Mouse (Mus musculus): ENCODE results near the gene Zfand3.

The Zfand3 gene

DNA sequence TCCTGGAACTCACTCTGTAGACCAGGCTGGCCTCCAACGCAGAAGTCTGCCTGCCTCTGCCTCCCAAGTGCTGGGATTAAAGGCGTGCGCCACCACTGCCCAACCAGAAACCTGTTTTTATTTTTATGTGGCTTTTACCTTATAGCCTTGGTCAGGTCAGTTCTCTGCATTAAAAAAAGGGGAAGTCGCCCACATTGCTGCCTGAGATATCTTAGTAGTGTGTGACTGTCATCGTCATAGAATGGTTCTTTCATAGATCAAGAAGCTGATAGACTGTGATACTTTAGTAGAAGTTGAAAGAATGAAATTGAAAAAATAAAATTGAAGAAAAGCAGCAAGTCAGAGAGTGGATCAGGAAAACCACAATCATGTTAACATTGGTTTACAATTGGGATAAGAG is 98.5 kb downstream of the Zfand3 start:
- DNase-seq (ENCODE audit: extremely low spot score) = no peak

DNA sequence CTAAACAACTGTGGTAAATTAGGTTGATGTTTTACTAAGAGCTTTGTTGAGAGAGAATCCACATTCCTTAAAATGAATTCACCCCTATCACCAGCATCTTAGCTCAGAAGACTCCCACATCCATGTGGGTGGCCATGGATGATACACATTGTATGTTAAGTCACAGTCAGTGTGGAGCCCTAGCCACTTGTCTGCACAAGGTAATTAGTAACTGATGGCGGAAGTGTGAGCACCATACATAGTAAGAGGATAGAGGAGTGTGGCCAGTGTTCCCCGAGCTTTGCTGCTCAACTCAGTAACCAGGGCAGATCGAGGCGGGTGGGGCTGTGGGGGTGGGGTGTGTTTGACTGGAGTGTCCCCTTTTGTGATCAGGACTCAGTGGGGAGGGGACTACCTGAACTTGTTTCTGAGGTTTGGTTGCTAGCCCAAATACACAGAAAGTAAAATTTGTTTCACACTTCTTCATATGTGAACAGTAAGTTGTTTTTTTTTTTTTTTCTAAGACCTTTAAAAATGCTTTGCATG is 99.2 kb downstream of the Zfand3 start:
- DNase-seq (ENCODE audit: extremely low spot score) = no peak

DNA sequence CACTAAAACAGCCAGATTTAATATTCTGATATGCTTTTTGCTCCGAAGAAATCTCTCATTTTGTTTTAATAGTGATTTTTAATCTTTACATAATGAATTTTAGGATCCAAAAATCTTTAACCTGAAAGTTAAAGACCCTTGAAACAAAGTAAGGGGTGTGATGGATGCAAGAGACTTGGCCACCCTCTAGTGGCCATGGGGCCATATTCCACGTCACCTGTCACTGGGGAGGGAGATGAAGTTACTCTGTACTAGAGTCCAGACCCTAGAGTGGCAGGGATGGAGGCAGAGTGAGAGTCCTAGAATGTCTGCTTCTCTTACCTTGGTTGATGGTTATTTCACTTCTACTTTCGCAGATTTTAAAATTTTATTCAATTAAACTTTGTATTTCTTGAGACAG is 100.8 kb downstream of the Zfand3 start:
- no peak for DNase-seq (ENCODE audit: extremely low spot score)

DNA sequence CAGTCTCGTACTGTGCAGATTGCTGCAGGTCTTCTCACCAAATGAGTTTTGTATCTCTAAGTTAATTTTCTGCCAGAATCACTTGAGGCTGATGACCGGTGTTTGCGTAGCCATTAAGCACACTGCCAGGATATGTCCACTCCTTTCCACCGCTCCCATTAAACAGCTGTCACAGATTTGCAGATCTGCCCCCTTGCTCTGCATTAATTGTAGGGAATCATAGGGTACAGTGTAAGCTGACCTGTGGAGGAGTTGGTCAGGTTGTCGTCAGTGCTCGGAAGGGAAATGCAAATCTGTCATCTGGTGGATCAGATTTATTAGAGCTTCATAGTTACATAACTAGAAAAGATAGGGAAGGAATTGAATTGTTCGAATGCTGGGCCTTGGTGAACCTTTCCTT is 106.1 kb downstream of the Zfand3 start:
- DNase-seq (ENCODE audit: extremely low spot score) = no peak

DNA sequence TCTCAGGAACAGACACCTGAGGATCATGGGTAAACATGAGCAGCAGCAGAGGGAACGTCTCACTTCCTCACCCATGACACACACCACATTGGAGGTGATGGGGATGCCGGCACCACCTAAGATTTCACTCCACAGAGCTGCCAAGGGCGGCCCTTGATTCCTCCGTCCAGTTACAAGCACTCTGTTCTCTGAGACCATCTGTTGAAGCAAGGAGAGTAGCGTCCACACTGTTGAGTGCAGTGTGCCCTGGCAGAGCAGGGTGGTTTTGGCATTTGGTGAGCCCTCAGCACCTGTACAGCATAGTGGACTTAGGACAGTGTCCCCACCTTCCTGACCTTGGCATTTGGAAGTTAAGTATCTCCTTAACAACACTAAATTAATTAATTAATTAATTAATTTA is 107.0 kb downstream of the Zfand3 start:
- DNase-seq (ENCODE audit: extremely low spot score) = no peak

DNA sequence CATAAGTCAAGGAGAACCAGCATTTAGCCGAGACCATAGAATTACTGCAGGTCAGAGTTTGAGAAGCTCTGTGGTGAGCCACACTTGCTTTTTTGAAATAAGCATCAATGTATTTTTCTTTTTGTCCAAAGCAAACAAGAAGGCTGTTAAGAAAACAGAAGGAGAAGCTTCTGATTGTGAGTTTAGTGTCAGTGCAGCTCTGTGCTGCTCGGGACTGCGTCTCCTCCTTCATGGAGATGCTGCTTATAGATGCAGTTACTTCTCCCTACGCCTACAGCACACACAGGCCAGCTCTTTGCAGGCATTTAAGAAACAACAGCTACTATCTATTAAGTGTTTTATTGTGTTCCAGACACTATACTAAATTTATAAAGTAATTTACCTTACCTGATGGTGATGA is 107.5 kb downstream of the Zfand3 start:
- DNase-seq (ENCODE audit: extremely low spot score) = no peak

DNA sequence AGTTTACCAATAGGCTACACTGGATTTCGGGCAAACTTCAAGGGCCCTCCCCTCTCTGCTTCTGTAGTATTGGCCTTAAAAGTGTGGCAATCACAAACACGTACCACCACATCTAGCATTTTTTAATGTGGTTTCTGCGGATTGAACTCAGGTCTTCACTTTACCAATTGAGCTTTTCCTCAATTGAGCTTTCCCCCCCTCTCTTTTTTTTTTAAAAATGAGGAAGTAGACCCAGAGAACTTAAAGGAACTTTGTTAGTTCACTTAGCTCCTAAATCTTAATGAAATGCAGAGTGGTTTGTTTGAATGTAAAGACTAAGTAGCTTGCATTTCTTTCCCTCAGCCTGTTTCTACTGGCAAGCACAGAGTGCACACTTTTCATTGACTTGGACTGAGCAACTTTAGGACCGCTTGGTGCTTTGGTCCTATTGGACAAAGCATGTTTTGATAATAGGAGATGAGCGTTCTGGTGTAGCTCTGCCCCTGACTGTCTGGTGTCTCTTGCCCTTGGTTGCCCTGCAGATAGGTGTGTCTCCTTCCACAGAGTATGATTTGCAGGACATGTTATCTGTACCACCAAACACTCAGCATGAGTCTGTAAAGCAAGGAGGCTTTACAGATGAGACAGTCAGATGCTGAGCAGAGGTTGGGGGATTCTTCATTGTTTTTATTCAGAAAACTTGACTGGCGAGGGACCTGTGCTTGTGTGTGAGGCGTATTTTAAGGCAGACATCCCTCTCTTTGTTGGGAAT is 108.2 kb downstream of the Zfand3 start:
- no peak for DNase-seq (ENCODE audit: extremely low spot score)

DNA sequence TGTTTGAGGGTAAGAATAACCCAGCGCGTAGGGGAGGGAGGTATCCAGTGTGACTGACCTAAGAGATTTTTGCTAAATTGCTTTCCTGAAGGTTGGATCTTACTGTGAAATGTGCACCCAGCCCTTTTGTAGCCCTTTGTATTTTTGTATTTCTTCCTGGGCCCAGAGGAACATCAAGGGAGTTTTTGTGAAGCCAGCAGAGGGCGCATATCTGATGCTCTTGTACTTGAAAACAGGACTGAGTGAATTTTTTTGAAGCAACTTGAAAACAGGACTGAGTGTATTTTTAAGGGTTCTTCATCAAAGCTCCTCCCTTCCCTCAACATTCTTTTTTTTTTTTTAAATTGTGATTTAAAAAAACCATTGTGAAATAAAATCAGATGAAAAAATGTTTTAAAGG is 110.2 kb downstream of the Zfand3 start:
- DNase-seq (ENCODE audit: extremely low spot score) = no peak

DNA sequence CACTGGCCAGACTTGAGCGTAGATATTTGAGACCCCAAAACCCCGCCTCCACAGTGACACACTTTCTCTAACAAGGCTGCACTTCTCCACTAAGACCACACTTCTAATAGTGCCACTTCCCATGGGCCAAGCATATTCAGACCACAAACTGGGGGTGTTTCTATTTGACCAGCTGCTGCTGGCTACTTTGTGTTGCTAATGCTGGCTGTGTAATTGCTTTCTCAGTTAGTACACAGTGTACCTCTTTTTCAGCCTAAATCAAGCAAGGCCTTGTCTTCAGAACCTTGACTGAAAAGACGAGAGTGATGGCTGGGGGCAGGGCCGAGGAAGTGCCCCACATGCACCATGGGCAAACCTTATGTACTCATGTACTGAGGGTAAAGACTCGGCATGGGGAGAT is 111.7 kb downstream of the Zfand3 start:
- no peak for DNase-seq (ENCODE audit: extremely low spot score)

DNA sequence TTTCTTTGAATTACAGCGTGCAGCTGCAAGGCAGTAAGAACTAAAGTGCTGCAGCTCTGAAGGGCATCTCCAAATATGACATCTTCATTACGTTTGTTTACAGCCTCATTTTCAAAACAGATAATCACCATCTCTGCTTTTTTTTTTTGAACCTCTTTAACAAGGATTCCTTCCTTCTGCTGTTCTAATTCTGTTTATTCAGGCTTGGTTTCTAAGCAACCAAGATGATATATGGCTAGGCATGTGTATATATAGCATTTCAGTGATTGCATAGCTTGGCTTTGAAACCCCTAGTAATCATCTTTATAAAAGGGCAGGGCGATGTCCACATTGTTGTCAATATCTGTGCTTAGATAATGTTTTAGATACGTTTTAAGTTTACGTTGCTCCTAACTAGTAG is 113.5 kb downstream of the Zfand3 start:
- DNase-seq (ENCODE audit: extremely low spot score) = no peak

DNA sequence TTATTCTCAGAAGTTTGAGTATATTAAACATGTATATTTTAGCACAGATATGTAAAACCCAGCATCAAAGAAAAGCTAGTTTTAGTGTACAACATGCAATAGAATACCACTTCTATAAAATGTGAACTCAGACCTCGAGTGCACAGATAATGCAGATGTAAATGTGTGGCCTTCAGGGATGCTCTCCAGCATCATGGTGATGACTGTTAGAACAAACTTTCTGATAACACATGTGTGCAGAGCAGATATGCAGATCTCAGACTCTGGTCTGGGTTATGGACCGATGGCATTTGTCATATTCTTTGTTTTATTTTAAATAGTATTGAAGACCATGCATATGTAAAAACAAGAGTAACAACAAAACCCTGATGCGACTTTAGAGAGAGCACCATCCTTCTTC is 117.7 kb downstream of the Zfand3 start:
- no peak for DNase-seq (ENCODE audit: extremely low spot score)

DNA sequence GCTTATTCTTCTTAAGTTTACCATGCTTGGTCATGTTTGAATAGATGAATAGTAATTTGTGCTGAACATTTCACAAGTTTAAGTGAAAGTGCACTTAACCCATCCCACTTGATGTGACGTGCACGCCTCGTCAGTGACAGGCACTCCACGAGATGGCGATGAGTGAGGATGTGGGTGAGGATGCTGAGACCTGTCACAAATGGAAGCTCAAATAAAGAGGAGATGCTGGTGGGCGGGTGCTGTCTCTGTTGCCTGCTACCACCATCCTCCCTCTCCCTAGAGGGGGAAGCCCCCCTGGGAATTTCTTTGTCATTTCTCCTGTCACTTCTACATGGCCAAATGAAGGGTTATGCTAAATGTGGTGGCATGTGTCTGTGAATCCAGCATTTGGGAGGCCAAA is 123.9 kb downstream of the Zfand3 start:
- no peak for DNase-seq (ENCODE audit: extremely low spot score)

DNA sequence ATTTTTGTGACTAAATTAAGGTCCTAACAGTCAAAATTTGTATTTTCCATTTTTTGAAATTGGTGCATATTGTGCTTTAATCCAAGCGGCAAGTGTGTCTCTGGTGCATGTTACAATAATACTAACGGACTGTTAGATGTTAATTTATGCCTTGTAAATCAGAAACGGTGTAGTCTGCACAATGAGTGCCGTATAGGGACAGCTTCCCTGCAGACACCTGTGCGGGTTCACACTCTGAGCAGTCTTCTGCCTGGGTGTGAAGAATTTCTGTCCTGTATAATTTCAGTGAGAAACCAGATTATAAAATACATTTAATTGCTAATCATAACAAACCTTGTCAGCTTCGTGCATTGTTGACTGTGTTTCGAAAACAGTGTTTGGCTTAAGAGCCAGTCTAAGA is 124.7 kb downstream of the Zfand3 start:
- no peak for DNase-seq (ENCODE audit: extremely low spot score)

DNA sequence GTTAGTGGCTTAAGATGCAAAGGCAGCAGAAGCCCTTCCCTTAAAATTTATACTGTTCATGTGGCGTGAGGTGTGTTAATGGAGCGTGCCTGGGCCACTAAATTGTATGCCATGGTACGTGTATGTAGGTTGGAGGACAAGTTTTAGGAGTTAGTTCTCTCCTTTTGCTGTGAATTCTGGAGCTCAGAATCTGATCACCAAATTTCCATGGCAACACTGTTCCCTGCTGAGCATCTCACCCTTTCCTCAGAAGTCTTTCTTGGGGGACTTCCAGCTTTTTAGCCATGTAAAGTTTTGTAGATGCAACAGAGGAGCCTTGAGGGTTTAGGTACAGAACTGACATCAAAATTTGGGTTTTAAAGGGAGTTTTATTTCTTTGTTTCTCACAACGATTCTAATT is 125.8 kb downstream of the Zfand3 start:
- DNase-seq (ENCODE audit: extremely low spot score) = no peak

DNA sequence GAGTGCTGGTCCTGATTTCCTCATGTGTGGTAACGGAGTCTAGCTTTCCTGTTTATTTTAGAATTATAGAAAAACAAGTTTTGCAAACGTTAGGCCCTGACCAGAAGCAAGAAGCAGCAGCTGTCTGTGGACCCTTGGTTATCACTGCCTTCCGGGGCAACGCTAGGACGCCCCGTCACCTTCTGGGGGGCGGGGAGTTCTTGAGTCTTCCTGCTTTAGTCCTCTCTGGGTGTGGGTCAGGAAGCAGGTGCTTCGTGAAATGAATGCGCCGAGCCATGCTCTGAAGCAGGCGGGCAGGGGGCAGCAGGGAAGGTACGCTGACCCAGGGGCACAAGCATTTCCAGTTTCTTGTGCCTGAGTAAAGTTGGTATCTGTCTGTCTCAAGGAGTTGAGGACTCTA is 129.1 kb downstream of the Zfand3 start:
- no peak for DNase-seq (ENCODE audit: extremely low spot score)

DNA sequence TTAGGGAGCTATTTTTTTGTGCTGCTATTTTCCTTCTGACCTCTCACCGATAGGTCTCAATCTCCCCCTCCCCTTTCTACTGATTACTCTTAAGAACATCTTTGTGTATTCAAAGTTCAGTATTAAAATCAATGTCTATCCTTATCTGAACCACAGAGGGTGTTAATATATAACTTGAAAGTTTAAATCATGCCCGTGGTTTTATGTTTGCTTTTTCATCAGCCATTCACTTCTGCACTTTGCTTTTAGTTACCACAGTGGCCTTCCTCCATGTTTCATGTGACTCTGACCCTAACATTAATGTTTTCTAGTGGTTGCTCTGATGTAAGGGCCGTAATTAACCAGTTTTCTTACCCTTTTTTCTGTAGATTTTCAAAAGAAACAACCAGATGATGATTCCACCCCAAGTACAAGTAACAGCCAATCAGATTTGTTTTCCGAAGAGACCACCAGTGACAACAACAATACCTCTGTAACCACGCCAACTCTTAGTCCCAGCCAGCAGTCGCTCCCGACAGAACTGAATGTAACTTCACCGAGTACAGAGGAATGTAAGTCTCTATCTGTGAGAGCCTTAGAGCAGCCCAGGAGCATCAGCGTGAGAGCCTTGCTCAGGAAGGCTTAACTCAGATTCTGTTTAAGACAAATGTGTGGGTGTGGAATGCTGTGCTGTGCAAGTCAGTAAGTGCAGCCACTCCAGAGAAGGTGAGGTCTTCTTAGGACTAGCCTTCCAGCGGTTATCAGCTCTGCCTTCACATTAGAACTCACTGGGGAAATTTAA is 130.6 kb downstream of the Zfand3 start:
- DNase-seq (ENCODE audit: extremely low spot score) = no peak

DNA sequence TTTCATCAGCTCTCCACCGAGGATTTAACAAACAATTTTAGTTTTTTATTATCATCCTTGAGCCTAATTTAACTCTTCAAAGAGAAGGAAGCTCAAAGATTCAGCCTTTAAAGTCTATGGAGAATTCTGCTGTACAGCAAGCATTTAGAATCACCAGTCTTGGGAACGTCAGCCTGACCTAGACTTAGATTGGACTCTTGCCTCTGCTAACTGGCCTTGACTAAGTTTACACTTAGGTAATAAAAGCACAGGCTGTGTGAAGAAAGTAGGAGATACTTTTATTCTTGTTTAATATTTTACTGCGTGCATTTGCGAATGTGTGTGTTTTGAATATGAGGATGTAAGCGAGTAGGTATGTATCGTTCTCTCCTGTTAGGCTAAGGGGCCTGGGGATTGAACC is 131.4 kb downstream of the Zfand3 start:
- no peak for DNase-seq (ENCODE audit: extremely low spot score)

DNA sequence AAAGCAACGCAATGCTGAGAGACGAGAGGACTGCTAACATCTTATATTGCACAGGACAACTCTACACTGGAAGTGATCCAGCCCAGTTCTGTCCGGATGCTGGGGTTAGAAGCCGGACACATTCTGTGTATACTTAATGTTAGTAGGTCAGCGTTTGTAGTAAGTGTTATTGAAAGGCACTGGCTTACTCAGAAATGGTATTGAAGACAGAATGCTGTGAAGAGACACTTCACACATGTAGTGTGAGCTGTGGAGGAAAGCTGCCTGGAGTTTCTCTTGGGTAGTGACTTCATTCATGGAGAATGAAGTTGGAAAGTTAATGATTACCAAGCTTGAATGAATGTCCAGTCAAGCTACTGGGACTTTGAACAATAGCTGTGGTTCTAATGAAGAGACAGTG is 132.2 kb downstream of the Zfand3 start:
- DNase-seq (ENCODE audit: extremely low spot score) = no peak

DNA sequence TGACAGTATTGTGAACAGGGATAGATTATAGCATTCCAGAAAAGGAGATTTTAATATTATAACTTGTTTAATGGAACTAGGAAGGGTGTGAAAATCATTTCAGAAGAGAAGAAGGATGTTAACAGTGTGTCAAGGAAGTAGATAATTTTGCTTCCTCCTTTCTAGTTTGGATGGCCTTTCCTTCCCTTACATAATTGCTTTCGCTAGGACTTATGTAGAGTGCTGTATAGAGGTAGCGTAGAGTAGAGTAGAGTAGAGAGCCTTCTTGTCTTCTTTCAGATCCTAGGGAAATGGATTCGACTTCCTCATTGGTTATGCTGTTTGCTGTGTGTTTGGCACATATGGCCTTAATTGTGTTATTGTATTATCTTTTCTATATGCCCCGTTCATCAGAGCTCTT is 132.6 kb downstream of the Zfand3 start:
- DNase-seq (ENCODE audit: extremely low spot score) = no peak

DNA sequence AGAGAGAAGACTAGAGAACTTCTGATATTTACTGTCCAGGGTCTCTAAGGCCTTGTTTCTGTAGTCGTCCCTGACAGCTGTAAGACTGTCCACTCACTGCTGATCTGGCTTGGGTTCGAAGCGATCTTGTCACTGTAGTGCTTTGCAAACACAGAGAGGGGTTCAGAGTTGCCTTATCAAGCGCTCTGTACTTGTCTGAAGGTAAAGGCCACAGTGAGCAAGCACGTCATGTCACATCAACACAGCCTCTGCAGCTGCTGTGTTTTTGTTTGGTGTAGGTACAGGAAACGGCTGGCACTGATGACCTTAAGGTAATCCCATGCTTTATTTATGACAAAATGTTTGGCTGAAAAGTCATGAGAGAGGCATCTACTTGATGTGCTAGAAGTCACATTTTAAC is 139.6 kb downstream of the Zfand3 start:
- DNase-seq (ENCODE audit: extremely low spot score) = no peak

DNA sequence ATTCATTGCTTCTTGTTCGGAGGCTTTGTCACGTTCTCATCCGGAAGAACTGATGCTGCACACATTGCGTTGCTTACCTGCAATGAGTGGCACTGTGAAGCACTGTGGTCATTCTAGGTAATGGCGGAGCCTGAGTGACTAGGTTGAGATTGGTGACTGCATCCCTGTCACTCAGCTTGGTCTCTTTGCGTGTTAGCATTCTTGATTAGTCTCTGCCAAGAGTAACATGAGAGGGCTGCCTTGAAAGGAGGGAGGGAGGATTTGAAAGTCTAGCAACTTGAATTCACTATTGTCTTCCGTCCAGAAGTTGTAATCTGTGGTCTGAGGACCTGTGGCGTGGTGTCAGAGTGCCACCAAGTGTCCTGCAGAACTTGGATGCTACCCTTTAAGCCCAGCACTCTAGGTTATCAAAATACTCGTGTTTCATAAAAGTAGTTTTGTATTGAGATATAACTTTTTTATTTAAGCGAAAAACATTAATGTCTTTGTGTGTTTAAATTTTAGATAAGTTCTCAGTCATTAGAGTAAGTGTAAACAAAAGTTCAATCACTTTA is 141.1 kb downstream of the Zfand3 start:
- no peak for DNase-seq (ENCODE audit: extremely low spot score)

DNA sequence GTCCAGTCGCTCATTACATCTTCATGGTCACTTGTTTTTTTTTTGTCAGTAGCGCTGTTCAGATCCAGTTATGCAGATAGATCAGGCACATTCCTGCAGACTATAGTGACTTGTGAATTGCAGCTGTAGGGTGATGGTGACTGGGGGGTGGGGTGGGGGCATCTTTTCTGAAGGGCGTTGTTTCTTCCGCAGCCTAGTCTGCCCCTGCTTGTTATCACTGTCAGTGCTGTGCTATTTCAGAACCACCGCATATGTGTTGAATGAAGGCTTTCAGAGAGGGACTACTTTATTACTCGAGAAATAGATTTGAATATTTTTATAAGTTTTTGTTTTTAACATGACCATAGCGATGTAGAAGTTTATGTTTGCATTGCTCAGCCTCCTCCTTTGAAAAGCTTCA is 142.0 kb downstream of the Zfand3 start:
- DNase-seq (ENCODE audit: extremely low spot score) = no peak

DNA sequence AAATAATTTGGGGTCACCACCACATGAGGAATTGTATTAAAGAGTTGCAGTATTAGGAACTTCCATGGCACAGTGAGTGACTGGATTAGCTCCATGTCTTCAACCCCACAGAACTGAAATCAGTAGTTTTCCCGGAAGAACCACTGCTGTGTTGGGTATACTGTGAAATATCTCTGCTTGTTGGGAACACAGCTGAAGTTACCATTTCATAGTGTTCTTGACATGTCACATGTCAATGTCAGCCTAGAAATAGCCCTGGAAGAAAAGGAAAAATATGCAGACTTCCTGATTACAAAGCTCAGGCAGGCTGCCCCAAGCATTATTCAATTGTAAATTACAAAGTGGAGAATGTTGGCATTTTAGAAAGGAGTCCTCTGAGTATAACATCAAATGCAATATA is 143.4 kb downstream of the Zfand3 start:
- DNase-seq (ENCODE audit: extremely low spot score) = no peak
